Mouse (Mus musculus): Measurements from ENCODE around the gene Olfr1262. TPM values are rescaled to one million over a fixed set of nuclear protein-coding genes. Genes with fewer than 3 reads are reported as not detected.

Gene Olfr1262
- not detected for polyA plus RNA-seq (2014; fragmentation: Illumina TruSeq; extraction: RNeasy Lipid Tissue Mini Kit (QIAGEN cat#74804); ENCODE audit: low read depth, low replicate concordance)

DNA sequence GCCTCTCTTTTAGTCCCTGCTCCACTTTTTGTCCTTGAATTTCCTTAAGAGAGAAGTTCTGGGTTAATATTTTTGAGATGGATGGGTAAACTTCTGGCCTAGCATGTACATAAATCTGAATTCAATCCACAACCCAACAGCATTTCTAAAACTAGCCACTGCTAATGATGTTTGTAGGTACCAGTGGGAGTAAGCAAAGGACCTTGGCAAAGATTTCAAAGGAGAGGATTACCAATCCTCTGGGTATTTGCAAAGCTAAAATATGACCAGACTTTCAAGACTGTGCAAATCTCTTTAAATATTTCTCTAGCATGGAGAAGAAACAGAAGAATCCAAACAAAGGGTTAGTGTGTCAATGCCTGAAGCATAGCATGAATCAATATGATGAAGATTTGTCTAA, at the start of gene Olfr1262:
Olfr1262 (plus strand) TSS at position 301 of the 400 bp plus-strand sequence.

GRCm38 (mm10) chr2:89974184-89974583, 25.8 kb upstream of the Olfr1262 start, which contains the start of gene Olfr1260:
Olfr1260 (plus strand) TSS chr2:89974340.

GRCm38 (mm10) chr2:89990921-89991320, 9.0 kb upstream of the Olfr1262 start, which contains the start of gene Olfr1261:
Olfr1261 (plus strand) TSS chr2:89991221.

GRCm38 (mm10) chr2:90011831-90012230, 11.9 kb downstream of the Olfr1262 start, which contains the start of gene Olfr1263:
Olfr1263 (plus strand) TSS chr2:90012131.

DNA sequence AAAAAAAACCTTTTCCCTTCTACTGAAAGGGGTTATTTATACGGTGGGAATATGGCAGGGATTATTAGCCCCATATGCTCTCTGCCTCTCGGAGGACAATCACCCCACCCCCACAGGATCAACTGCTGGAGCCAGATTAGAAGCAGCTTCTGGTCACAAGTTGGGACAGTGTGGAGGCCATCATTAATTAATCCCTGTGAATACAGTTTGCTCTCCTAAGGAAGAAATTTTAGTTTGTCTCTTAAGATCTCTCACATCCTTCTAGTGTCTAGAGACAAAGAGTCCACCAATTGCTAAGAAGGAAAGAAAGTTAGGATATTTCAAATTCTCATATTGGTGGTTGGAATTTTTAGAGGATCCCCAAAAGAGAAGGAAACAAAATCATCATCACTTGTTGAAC, 25.5 kb downstream of the Olfr1262 start, which contains the start of gene Olfr1264:
Olfr1264 (minus strand) TSS at position 101 of the 400 bp plus-strand sequence.

GRCm38 (mm10) chr2:90035037-90035436, 35.1 kb downstream of the Olfr1262 start, which contains the start of gene Olfr1265:
Olfr1265 (plus strand) TSS chr2:90035337.

Other genes starting within 250 kb of the Olfr1262 start
- not detected for gene Olfr1253, start 243.1 kb upstream of the Olfr1262 start, polyA plus RNA-seq (2014; fragmentation: Illumina TruSeq; extraction: RNeasy Lipid Tissue Mini Kit (QIAGEN cat#74804); ENCODE audit: low read depth, low replicate concordance)
- gene Olfr1254, start 206.5 kb upstream of the Olfr1262 start, polyA plus RNA-seq (2014; fragmentation: Illumina TruSeq; extraction: RNeasy Lipid Tissue Mini Kit (QIAGEN cat#74804); ENCODE audit: low read depth, low replicate concordance) = not detected
- gene Olfr1255, start 188.1 kb upstream of the Olfr1262 start, polyA plus RNA-seq (2014; fragmentation: Illumina TruSeq; extraction: RNeasy Lipid Tissue Mini Kit (QIAGEN cat#74804); ENCODE audit: low read depth, low replicate concordance) = not detected
- gene Olfr1256, start 158.6 kb upstream of the Olfr1262 start, polyA plus RNA-seq (2014; fragmentation: Illumina TruSeq; extraction: RNeasy Lipid Tissue Mini Kit (QIAGEN cat#74804); ENCODE audit: low read depth, low replicate concordance) = not detected
- not detected for gene Olfr48, start 151.9 kb upstream of the Olfr1262 start, polyA plus RNA-seq (2014; fragmentation: Illumina TruSeq; extraction: RNeasy Lipid Tissue Mini Kit (QIAGEN cat#74804); ENCODE audit: low read depth, low replicate concordance)
- not detected for gene Olfr1257, start 121.7 kb upstream of the Olfr1262 start, polyA plus RNA-seq (2014; fragmentation: Illumina TruSeq; extraction: RNeasy Lipid Tissue Mini Kit (QIAGEN cat#74804); ENCODE audit: low read depth, low replicate concordance)
- gene Olfr1258, start 72.8 kb upstream of the Olfr1262 start, polyA plus RNA-seq (2014; fragmentation: Illumina TruSeq; extraction: RNeasy Lipid Tissue Mini Kit (QIAGEN cat#74804); ENCODE audit: low read depth, low replicate concordance) = not detected
- gene Olfr1259, start 51.5 kb upstream of the Olfr1262 start, polyA plus RNA-seq (2014; fragmentation: Illumina TruSeq; extraction: RNeasy Lipid Tissue Mini Kit (QIAGEN cat#74804); ENCODE audit: low read depth, low replicate concordance) = not detected
- gene Olfr1260, start 25.8 kb upstream of the Olfr1262 start, polyA plus RNA-seq (2014; fragmentation: Illumina TruSeq; extraction: RNeasy Lipid Tissue Mini Kit (QIAGEN cat#74804); ENCODE audit: low read depth, low replicate concordance) = not detected
- gene Olfr1261, start 8.9 kb upstream of the Olfr1262 start, polyA plus RNA-seq (2014; fragmentation: Illumina TruSeq; extraction: RNeasy Lipid Tissue Mini Kit (QIAGEN cat#74804); ENCODE audit: low read depth, low replicate concordance) = not detected
- not detected for gene Olfr1263, start 12.0 kb downstream of the Olfr1262 start, polyA plus RNA-seq (2014; fragmentation: Illumina TruSeq; extraction: RNeasy Lipid Tissue Mini Kit (QIAGEN cat#74804); ENCODE audit: low read depth, low replicate concordance)
- not detected for gene Olfr1264, start 25.4 kb downstream of the Olfr1262 start, polyA plus RNA-seq (2014; fragmentation: Illumina TruSeq; extraction: RNeasy Lipid Tissue Mini Kit (QIAGEN cat#74804); ENCODE audit: low read depth, low replicate concordance)
- gene Olfr1265, start 35.2 kb downstream of the Olfr1262 start, polyA plus RNA-seq (2014; fragmentation: Illumina TruSeq; extraction: RNeasy Lipid Tissue Mini Kit (QIAGEN cat#74804); ENCODE audit: low read depth, low replicate concordance) = not detected
- not detected for gene Olfr140, start 63.4 kb downstream of the Olfr1262 start, polyA plus RNA-seq (2014; fragmentation: Illumina TruSeq; extraction: RNeasy Lipid Tissue Mini Kit (QIAGEN cat#74804); ENCODE audit: low read depth, low replicate concordance)
- not detected for gene Olfr1269, start 121.3 kb downstream of the Olfr1262 start, polyA plus RNA-seq (2014; fragmentation: Illumina TruSeq; extraction: RNeasy Lipid Tissue Mini Kit (QIAGEN cat#74804); ENCODE audit: low read depth, low replicate concordance)
- gene Olfr32, start 142.2 kb downstream of the Olfr1262 start, polyA plus RNA-seq (2014; fragmentation: Illumina TruSeq; extraction: RNeasy Lipid Tissue Mini Kit (QIAGEN cat#74804); ENCODE audit: low read depth, low replicate concordance) = not detected
- not detected for gene Olfr1270, start 152.9 kb downstream of the Olfr1262 start, polyA plus RNA-seq (2014; fragmentation: Illumina TruSeq; extraction: RNeasy Lipid Tissue Mini Kit (QIAGEN cat#74804); ENCODE audit: low read depth, low replicate concordance)
- not detected for gene Olfr1506, start 224.3 kb downstream of the Olfr1262 start, polyA plus RNA-seq (2014; fragmentation: Illumina TruSeq; extraction: RNeasy Lipid Tissue Mini Kit (QIAGEN cat#74804); ENCODE audit: low read depth, low replicate concordance)

Data from adipose tissue, adult 10 weeks (tissue).